Mouse (Mus musculus): ENCODE data around the gene Tcf7l1.
A peak's percentile ranks its signal among the peaks of the same experiment; 100 is the strongest.

The Tcf7l1 gene

DNA sequence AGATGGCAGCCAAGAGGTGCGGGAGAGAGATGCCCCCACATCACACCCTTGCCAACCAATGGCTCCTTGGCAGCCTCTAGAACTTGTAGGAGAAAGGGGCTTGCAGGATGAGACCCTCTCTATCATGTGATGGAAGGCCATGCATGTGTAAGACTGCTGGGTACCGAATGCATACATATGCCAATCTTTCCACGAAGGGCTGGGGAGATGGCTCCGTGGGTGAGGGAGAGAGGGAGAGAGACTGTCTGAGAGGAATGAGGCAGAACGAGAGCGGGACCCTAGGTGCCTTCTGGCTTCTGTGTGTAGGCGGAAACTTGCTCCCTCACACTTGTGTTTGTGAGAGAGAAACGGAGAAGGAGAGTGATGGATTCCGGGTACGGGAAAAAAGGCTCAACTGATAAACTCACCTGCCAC is 94.3 kb downstream of the Tcf7l1 start:
- no peak for DNase-seq

DNA sequence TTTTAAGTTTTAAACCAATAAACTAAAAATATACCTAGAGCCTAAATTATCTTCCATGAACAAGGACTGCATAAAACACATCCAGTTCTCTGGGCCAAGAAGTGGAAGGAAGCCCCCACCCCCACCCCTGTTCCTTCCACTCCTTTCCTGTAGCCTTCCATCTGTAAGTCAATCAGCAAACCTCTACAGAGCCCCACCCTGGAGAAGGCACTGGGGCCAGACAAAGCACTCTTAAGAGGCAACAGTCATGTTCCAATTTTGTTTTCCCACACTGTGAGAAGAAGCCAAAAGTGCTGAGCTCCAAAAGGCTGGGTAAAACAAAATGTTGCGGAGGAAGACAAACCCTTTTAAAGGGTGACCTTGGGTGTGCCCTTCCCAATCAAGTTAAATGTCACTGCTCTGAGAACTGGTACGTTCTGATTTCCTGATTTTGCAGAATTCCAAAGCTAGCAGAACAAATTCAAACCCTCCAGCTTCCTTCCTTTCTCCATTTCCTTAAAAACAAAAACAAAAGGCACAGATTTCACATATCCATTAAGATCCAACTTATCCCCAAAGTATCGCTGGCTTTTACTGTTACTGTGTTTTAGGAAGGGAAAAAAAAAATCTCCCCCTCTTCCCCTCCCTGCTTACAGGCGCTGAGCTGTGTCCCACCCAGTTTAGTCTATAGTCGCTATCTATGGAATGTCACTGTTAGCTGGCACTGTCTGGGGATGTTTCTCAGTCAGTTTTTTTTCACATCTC is 94.8 kb downstream of the Tcf7l1 start:
- peak in 1 of 2 experiments; percentile 49 for DNase-seq

DNA sequence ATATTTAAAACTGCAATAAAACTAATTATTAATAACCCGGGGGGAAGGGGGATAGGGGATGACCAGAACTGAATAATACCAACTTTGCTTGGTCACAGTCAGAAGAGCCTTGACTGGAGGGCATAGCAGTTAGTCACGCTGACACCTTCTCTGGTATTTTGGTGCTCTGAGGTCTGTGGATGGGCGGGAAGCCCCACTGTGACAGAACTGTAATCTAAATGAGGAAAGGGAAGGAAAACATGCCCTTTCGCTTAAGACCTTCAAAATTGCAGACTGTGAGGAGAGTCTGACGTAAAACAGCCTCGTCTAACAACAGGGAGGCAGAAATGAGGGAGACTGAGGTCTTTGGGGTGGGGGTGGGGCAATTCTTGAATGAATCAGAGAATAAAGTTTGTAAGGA is 96.6 kb downstream of the Tcf7l1 start:
- no peak for DNase-seq

- DNase-seq: no peak
Observed at GRCm38 (mm10) chr6:72691549-72691948, 97.5 kb downstream of the Tcf7l1 start.

DNA sequence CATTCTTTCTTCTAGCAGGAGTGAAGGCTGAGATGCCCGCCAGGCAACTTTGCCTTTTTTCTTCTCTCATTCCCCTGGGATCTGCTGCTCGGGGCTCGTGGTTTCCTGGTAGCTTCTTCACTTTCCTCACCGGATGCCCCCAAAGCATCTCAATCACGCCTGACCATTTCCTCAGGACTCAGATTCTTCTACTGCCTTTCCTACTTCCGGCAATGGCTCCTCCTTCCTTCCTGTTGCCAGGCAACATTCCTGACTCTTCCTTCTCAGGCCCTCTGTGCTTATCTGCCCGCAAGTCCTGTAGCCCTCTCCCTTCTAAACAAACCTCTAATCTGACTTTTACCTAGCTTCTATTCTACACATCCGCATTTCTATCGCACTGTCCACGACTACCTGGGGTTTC is 98.5 kb downstream of the Tcf7l1 start:
- DNase-seq: peak; percentile 64 to 70

GRCm38 (mm10) chr6:72690001-72690400 is 99.1 kb downstream of the Tcf7l1 start:
- no peak for DNase-seq

- no peak for DNase-seq
Observed at GRCm38 (mm10) chr6:72689046-72689445, 100.0 kb downstream of the Tcf7l1 start.

- DNase-seq: no peak
Observed at GRCm38 (mm10) chr6:72685165-72685564, 103.9 kb downstream of the Tcf7l1 start.

- DNase-seq: no peak
Observed at GRCm38 (mm10) chr6:72684260-72684805, 104.7 kb downstream of the Tcf7l1 start.

GRCm38 (mm10) chr6:72682238-72682637 is 106.8 kb downstream of the Tcf7l1 start:
- DNase-seq: no peak

GRCm38 (mm10) chr6:72680936-72681335 is 108.1 kb downstream of the Tcf7l1 start:
- no peak for DNase-seq

DNA sequence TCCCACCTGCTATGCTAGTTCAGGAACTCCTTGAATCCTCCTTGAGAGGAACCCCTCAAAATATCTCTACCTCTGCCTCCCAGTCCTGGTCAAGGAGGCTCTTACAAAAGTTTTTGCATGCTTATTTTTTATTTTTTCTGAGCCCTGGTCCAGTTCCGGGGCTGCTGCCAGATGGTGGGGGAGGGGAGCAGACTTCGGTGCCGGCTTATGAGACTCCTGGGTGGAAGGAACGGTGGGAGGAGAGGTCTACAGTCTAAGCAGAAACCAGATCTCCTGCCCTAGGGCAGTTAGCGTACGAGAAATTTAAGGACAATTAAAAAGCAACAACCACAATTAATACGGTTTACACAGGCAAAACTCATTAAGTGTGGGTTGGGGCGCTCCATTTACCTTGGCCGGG is 110.4 kb downstream of the Tcf7l1 start:
- peak; percentile 71 to 77 for DNase-seq

- peak in 1 of 2 experiments; percentile 43 for DNase-seq
Observed at GRCm38 (mm10) chr6:72677510-72678220, 111.4 kb downstream of the Tcf7l1 start.

DNA sequence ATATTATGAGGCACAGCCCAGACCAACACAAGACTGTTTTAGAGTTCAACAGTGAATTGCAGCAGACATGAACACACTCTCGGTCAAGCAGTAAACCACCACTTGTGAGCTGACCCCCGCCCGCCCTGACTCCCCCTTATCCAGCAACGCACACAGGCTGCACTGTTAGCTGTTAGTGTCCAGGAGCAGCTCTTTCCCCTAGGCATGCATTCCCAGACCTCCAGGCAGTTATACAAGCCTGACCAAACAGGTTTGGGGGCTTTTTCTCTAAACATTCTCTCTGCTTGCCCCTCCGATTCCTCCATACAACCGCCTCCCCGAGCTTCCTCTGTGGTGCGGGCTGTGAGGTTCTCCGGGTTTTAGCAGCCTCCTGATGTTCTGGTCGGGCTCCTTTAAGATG is 112.0 kb downstream of the Tcf7l1 start:
- DNase-seq: no peak

GRCm38 (mm10) chr6:72676376-72676775 is 112.7 kb downstream of the Tcf7l1 start:
- DNase-seq: no peak

DNA sequence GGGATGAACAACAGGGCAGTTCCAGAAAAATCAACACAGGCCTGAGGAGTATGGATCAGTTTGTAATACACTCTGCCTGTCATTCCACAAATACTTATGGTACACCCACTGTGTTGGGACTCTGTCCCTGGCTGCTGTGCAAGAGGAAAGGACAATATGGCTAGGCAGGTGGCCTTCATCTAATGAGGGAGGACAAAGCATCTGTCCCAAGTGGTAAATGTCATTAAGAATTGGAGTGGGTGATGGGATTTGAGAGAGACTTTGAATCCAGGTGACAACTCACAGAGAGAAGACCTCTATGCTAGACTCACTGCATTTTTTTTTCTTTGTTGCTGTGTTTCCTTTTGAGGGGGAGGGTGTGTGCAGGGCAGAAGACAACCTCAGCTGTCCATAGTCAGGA is 115.3 kb downstream of the Tcf7l1 start:
- DNase-seq: no peak

DNA sequence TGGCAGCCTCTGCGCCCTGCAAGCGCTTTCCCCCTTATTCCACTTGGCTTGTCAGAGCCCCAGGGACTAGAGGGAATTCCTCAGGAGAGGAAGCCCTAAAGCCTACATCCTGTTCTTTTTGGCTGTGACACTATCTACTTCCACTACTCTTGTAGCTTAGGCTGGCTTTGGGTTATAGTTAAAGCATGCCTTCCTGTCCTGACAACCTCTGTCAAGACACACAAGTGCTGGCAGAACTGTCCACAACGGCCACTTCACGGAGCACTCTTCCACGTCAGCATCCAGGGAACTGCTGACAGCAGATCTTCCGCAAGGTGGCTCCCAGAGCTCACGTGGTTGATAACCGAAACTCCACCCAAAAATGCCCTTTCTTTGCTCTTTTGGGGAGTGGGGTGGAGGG is 117.9 kb downstream of the Tcf7l1 start:
- peak; percentile 57 to 70 for DNase-seq

DNA sequence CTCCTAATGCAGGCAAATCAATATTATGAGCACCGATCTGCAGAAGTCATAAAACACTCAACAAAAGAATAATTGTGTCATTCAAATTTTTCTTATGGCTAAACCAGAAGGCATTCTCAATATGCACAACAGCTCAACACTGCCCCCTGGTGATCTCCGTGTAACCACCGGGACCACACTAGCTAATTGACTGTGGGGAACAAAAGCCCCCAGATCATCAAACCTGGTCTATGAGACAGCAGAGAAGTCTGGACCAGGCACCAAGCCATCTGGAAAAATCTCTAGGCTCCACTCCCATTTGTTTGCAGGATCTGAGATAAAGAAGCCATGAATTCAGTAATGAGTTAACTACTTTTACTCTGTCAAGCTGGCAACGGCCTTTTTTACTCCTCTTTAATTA is 122.0 kb downstream of the Tcf7l1 start:
- DNase-seq: peak; percentile 67 to 92

DNA sequence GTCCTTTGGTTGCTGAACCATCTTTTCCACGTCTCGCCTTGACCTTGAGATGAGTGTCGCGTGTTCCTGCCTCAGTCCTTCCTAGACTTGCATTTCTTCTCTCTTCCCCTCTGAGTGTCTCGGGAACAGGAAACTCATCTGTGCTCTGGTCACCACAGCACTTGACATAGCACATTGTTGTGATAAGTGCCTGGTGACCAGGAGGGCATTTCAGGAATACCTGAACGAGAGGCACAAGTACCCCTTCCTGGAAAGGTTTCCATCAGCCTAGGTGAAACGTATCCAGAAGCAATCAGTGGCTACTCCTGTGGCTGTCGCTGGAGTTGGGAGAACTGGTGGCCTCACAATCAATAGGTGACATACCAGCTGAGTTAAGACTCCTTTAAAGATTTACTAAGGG is 124.8 kb downstream of the Tcf7l1 start:
- DNase-seq: no peak

DNA sequence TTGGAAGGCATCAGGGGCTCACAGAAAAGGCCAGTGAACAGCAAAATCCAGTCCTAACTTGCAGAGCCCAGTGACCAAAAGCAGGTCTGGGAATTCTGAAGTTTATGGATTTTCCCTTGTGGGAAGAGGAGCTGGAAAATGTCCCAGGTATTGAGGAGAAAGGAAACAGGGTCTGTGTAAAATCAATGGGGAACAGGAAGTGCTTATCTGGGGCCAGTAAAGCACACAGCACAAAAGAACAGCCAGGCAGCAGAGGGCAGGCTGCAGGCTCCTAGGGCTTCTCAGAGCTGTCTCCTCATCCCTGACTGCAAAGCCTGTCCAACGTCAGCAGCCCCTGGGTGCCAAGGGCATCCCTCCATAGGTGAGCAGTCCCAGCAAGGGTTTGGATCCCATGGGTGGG is 126.1 kb downstream of the Tcf7l1 start:
- peak; percentile 53 to 54 for DNase-seq

- DNase-seq: peak; percentile 38 to 45
Observed at GRCm38 (mm10) chr6:72660391-72660720, 128.7 kb downstream of the Tcf7l1 start.

- no peak for DNase-seq
Observed at GRCm38 (mm10) chr6:72659717-72660390, 129.2 kb downstream of the Tcf7l1 start.

- peak in 1 of 2 experiments; percentile 64 for DNase-seq
Observed at GRCm38 (mm10) chr6:72658006-72658405, 131.0 kb downstream of the Tcf7l1 start.

- no peak for DNase-seq
Observed at GRCm38 (mm10) chr6:72656053-72656442, 133.0 kb downstream of the Tcf7l1 start.

Data from kidney, postnatal 36 days (tissue).